Mouse (Mus musculus) midbrain, embryonic 15.5 days (tissue): Measurements from ENCODE around the gene 4933427D14Rik. TPM values are rescaled to one million over a fixed set of nuclear protein-coding genes. Genes with fewer than 3 reads are reported as not detected.

ENCODE experiments used
- ATAC-seq: fragments of 200-750 bp; cut with Nextera tagmentation; replicated peaks from 2 replicates; pipeline ENCODE4 v1.8.0; 2017; ENCODE audit warnings: moderate TSS enrichment
- H3K27ac ChIP-seq: fragments of 300-500 bp; sonication (generic); 2 replicates; pipeline ENCODE4 v1.5.1; 2015; ENCODE audit warnings: mild to moderate bottlenecking, inconsistent platforms
- H3K27me3 ChIP-seq: fragments of 300-500 bp; sonication (generic); replicated peaks from 2 replicates; pipeline ENCODE4 v1.6.1; 2015; ENCODE audit warnings: inconsistent platforms
- H3K36me3 ChIP-seq: fragments of 300-500 bp; sonication (generic); replicated peaks from 2 replicates; pipeline ENCODE4 v1.6.1; 2015; ENCODE audit warnings: inconsistent platforms
- H3K4me1 ChIP-seq: fragments of 300-500 bp; sonication (generic); 2 replicates; pipeline ENCODE4 v1.6.1; 2015; ENCODE audit warnings: inconsistent platforms
- H3K4me2 ChIP-seq: fragments of 300-500 bp; sonication (generic); 2 replicates; pipeline ENCODE4 v1.6.1; 2015; ENCODE audit warnings: inconsistent platforms, mild to moderate bottlenecking, moderate library complexity
- H3K4me3 ChIP-seq: fragments of 300-500 bp; sonication (generic); 2 replicates; pipeline ENCODE4 v1.5.1; 2015; ENCODE audit warnings: mild to moderate bottlenecking, inconsistent platforms
- H3K9ac ChIP-seq: fragments of 300-500 bp; sonication (generic); 2 replicates; pipeline ENCODE4 v1.6.1; 2015; ENCODE audit warnings: mild to moderate bottlenecking, inconsistent platforms
- H3K9me3 ChIP-seq: fragments of 300-500 bp; sonication (generic); 2 replicates; pipeline ENCODE4 v1.6.1; 2016; ENCODE audit warnings: inconsistent platforms
- WGBS: fragments of 180-500 bp; shearing (Covaris S2); methylation state at CpG from one replicate; pipeline ENCODE4 v1.1.7; 2015; ENCODE audit warnings: mixed read lengths; 5-methylcytosine and 5-hydroxymethylcytosine counted together
- polyA plus RNA-seq: library from polyadenylated mRNA; unstranded; fragments of >200 nt; fragmentation: Nextera tagmentation; extraction: Ambion mirVana; gene quantifications from 2 replicates; pipeline ENCODE4 v1.2.1, GENCODE M21; 2015

Gene 4933427D14Rik
- polyA plus RNA-seq, 1 experiment from 2014 or later: 26.0 TPM

DNA sequence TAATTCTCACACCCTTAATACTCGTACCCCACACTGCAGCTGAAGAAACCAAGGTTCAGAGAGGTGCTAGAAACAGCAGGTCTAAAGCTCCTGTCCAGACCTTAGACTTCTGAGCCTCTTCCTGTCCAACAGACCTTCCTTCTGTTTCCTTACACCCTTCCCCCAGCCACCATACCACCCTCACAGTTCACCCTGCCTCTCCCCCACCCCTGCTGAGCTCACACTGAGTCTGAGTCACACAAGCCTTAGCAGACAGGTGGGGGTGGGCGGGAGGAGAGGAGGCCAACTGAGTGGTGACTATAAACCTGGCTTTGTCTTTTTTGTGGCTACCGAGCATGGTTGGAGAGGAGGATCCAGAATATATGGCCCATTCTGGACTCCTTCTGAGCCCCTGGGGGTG is 96.5 kb downstream of the 4933427D14Rik start:
- H3K4me2 ChIP-seq: no peak overlapping the region
- no peaks in the 10 kb centered on the region for H3K36me3 ChIP-seq
- ATAC-seq: no peak
- H3K27me3 ChIP-seq: no peaks in the 10 kb centered on the region
- H3K4me1 ChIP-seq: no peaks in the 10 kb centered on the region
- H3K9me3 ChIP-seq: no peaks in the 10 kb centered on the region
- H3K9ac ChIP-seq: no peak overlapping the region
- WGBS: 58% methylated on average over 3 of the region's 3 CpGs
- H3K27ac ChIP-seq: no peak overlapping the region
- H3K4me3 ChIP-seq: no peak overlapping the region

DNA sequence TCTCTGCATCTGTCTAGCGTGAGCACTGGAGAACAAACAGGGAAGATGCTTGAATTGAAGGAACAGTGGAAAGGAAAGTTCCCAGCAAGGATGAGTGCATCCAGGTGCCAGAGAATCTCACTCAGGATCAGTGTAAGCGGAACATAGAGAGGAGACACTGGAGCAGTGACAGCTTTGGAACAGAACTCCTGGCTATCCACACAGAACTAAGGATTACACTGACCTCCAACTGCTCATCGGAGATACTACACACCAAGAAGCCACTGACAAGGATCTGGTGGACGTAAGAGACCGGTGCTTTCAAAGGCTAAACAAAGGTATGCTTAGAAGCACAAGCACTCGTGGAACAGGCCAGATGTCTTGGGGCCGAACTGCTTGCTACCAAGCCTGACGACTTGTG is 103.0 kb downstream of the 4933427D14Rik start:
- Histone ChIP-seq H3K4me2 (no peak overlapping the region), H3K27me3 (no peaks in the 10 kb centered on the region), H3K4me3 (no peak overlapping the region), H3K27ac (peak overlapping the region; percentile 53), H3K4me1 (peaks cover 3% of the 10 kb centered on the region; the same call in 1 of the 2 replicates), H3K9me3 (no peaks in the 10 kb centered on the region), H3K36me3 (no peaks in the 10 kb centered on the region), H3K9ac (no peak overlapping the region)
- ATAC-seq: no peak
- 56% methylated on average over 8 of the region's 8 CpGs for WGBS

Other genes with a start within 250 kb of the 4933427D14Rik start
- 0.45 and 0.49 TPM in 2 replicates for gene Aipl1, start 169.9 kb downstream of the 4933427D14Rik start, polyA plus RNA-seq
- 28.3 and 31.9 TPM in 2 replicates for gene Pimreg, start 165.4 kb downstream of the 4933427D14Rik start, polyA plus RNA-seq
- 4.8 and 5.3 TPM in 2 replicates for gene Pitpnm3, start 71.7 kb downstream of the 4933427D14Rik start, polyA plus RNA-seq
- 1.8 and 1.9 TPM in 2 replicates for gene Gm43951, start 619 bp downstream of the 4933427D14Rik start, polyA plus RNA-seq
- 141 and 145 TPM in 2 replicates for gene Txndc17, start 88 bp upstream of the 4933427D14Rik start, polyA plus RNA-seq
- 53.5 and 57.1 TPM in 2 replicates for gene Med31, start 8.1 kb upstream of the 4933427D14Rik start, polyA plus RNA-seq
- gene Slc13a5, start 59.8 kb upstream of the 4933427D14Rik start, polyA plus RNA-seq: 1.4 and 2.8 TPM in 2 replicates
- 2.0 and 2.1 TPM in 2 replicates for gene Xaf1, start 94.2 kb upstream of the 4933427D14Rik start, polyA plus RNA-seq
- not detected in 2 replicates for gene Fbxo39, start 107.0 kb upstream of the 4933427D14Rik start, polyA plus RNA-seq
- 9.7 and 11.2 TPM in 2 replicates for gene Tekt1, start 155.0 kb upstream of the 4933427D14Rik start, polyA plus RNA-seq
- 8.1 and 9.3 TPM in 2 replicates for gene Smtnl2, start 204.3 kb upstream of the 4933427D14Rik start, polyA plus RNA-seq
- gene Ggt6, start 228.1 kb upstream of the 4933427D14Rik start, polyA plus RNA-seq: not detected in 2 replicates
- 67.5 and 69.4 TPM in 2 replicates for gene Mybbp1a, start 233.9 kb upstream of the 4933427D14Rik start, polyA plus RNA-seq